Mouse (Mus musculus): ENCODE measurements at regions not wholly inside any gene's neighbourhood (a gene's known extent, or its start where the extent isn't known, plus 50 kb on each side); places are given as distances from the start of the nearest gene placed in this dataset.

DNA sequence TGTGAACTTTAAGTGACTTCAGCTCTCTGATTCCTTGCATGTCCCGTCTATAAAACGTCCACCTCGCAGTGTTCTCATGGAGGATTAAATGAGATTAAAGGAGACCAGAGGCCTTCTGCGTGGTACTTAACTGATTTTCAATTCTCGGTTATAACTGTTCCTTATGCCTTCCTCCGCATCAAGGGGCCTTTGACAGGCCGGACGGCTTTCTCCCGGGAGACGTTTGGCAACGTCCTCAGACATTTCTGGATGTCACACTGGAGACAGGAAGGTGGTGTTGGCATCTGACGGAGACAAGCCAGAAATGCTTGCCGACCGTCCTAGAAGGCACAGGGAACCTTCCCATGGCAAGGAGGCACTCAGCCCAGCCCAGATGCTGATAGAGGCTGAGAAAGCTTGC is 532.2 kb upstream of the Tbx3 start:
- no peak for DNase-seq (ENCODE audit: extremely low spot score, low read depth, low spot score)

DNA sequence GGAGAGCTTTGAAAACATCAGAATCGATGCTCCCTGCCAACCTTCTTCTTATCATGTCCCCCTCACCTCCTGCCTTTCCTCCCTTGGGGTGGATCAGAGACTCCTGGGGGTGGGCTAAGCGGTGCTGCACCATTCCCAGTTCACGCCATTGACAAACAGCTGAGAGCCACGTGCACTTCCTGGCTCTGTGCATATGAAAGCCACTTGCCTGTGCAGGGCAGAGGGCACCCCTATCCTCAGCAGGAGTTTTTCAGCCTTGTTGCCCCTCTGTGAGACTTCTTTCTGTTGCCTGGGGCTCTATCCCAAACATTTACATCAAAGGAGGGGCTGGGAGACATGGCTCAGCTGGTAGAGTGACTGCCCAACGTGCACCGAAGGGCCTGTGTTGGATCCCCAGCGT is 531.1 kb upstream of the Tbx3 start:
- DNase-seq (ENCODE audit: extremely low spot score, low read depth, low spot score): no peak

DNA sequence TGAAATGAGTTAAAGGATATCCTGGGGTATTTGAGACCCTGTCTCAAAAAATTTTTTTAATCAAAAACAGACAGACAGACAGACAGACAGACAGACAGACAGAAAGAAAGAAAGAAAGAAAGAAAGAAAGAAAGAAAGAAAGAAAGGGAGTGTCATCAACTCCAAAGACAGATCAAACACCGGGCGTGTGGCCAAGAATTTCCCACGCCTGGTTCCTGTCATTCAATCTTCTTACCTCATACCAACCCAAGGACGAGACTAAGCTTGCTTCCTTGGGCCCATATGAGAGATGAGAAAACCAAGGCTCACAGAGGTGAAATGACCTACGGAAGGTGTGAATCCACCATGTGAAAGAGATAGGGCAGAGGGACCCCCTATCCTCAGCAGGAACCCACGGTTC is 530.7 kb upstream of the Tbx3 start:
- DNase-seq (ENCODE audit: extremely low spot score, low read depth, low spot score): no peak

DNA sequence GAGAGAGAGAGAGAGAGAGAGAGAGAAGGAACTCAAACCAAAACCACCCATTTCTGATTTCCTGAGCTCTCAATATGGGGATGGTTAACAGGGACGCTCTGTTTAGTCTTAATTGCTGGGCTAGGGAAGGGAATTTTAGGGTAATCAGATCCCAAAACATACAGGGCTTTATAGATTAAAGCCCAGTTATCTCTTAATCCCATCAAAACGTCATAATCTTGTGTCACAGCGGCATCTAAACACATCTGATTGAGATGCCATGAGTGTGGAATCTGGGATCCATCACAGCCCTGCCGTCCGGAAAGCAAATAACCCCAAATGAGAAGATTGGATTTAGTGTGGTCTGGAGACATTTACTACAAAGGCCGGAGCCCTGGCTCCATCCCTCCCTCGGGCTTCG is 527.1 kb upstream of the Tbx3 start:
- DNase-seq (ENCODE audit: extremely low spot score, low read depth, low spot score): no peak

DNA sequence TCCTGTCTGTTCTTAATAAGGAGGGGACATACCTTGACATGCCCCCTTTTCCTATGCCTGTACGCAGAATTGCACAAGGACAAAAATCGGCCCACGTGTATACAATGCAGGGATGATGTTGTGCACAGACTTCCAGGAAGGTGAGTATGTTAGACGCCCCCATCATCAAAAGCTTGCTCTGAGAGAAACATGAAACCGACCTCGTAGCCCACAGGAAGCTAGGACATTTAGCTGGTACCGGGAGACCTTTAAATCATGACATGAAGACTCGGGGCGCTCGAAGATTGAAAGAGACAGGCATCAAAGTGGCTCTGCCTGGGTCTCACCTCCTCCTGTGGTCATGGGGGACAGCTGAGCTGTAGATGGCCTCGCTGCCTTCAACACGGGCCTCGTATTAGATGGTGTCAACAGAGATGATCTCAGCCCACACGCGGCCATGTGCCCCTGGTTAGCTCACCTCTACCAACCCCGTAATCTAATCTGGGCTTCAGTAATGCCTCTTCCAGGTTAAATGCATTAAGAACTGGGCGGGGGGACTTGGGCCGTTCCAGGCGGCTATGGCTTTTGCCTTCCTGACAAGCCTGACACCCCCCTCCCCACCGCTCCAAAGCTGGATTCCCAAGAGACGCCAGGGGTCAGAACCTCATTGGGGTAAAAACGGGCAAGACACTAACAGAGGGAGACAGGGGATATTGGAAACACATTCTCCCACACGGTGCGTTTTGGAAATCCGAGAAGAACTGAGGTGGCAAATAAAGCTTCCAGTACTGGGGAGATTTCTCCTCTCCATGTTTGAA is 520.9 kb upstream of the Tbx3 start:
- no peak for DNase-seq (ENCODE audit: extremely low spot score, low read depth, low spot score)

DNA sequence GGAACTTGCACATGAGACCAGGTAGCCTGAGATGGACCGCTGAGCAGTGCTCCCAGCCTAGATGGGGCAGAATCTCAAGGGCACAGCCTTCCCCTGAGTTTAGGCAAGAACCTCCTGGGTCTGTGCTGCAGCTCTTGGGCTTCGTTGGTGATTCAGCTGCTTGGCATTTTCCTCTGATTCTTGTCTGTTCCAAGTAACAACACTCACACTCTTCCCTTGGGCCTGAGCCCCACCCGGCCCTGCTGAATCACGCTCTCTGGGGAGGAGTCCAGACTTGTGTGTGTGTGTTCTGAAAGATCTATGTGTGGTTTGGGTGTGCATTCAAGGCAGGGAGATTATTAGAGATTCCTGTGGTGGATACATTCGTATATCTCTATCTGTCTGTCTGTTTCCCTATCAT is 517.4 kb upstream of the Tbx3 start:
- no peak for DNase-seq (ENCODE audit: extremely low spot score, low read depth, low spot score)

DNA sequence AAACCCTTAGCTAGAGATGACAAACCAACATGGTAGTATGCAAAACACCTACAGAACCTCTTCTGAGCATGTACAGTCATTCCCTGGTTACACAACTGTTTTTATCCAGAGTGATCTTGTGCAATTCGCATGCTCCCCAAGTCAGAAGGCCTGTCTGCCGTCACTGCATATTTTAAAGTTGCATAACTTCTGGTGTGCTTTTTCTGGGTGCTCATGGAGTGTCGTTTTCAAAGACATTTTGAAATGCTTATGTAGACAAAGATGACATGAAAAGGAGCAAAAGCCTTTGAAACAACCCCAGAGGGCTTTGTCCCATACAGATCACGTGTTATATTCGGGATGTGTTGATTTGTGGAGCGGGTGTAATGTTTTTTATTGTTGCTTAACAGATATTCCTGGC is 513.8 kb upstream of the Tbx3 start:
- no peak for DNase-seq (ENCODE audit: extremely low spot score, low read depth, low spot score)

DNA sequence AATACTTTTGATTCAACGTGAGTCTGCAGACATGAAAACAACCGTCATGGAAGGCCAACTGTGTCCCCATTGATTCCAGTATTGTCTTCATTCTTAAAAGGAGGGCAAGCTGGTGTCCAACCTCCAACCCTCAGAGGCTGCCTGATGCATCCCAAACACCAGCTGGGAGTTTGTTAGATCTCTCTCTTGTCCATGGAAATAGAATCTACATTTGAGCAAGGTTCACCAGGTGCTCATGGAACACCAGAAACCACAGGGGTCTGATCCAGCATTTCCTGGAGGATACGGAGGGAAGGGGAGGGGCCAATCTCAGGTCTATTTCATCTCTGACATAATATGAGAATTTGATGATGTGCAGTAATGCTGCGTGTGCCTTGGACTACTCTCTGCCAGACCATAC is 512.3 kb upstream of the Tbx3 start:
- no peak for DNase-seq (ENCODE audit: extremely low spot score, low read depth, low spot score)

DNA sequence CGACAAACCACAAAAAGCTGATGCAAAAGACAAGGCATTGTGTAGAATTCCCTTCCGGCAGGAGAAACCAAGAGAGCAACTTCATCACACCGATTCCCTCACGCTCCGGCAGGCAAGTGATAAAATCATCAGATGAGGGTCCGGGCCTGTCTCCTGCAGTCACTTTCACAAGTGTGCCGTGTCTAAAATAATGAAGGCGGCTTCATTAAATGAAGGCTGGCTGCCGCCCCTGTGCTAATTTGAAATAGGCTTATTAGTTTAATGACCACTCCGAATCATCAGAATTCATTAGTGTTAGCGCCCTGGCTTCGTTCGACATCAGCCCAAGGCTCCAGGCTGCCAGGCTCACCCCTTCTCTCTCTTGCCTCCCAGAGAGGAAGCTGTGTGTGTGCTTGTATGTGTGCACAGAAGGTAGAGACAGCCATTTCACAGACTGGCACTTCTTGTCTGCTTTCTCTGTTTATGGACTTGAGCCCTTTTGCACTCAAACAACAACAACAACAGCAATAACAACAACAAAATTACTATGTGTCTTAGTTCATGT is 508.3 kb upstream of the Tbx3 start:
- DNase-seq (ENCODE audit: extremely low spot score, low read depth, low spot score): no peak

DNA sequence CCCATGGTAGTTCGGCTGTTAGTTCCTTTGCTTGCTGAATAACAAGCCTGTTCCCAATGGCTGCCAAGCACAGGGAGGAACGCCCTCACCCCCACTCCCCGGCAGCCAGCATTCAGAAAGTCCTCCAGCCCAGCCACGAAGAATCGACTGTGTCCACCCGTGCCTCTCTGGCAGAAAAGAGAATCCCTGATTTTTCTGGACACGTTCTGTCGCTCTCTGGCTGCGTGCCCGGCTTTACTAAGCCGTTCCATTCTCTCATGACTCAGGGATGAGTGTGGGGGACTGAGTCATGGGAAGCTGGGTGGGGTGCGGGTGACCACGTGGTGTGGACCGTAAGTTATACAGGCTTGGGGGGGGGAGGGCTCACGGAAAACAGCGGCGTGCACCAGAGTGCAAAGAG is 502.8 kb upstream of the Tbx3 start:
- no peak for DNase-seq (ENCODE audit: extremely low spot score, low read depth, low spot score)

DNA sequence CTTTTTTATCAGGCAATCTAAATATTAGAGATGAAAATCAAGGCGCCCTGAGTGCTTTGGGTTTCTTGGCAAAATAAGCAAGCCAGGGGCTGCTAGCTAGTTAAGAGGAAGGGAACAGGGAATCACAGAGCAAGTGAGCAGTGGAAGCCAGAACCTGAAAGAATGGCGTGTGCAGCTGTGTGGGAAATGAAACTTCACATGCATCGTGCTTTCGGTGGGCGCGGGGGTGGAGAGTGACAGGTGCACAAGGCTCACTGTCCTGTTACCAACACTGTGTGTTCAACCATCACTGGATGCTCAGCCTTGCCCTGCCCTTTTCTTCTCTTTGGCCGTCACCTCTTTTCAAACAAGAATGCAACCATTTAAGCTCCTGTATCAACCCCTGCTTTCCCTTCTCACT is 501.2 kb upstream of the Tbx3 start:
- DNase-seq (ENCODE audit: extremely low spot score, low read depth, low spot score): no peak

DNA sequence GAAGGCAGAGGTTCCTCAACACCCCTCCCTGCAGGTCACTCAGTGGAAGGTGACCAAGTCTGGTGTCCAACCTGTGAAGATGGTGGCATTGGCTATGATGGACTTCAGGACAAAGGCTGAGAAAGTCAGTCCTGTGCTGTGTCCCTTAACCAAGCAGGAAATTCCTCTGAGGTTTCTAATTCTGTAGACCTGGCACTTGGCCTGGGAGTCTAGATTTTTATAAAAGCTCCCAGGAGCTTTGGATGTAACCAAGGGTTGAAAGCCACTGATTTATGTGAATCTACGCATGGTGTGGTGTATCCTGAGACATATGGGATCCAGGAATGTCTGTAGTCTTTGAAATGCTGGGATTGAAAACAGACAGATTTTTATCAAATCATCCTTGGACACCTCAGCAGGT is 498.8 kb upstream of the Tbx3 start:
- DNase-seq (ENCODE audit: extremely low spot score, low read depth, low spot score): no peak

DNA sequence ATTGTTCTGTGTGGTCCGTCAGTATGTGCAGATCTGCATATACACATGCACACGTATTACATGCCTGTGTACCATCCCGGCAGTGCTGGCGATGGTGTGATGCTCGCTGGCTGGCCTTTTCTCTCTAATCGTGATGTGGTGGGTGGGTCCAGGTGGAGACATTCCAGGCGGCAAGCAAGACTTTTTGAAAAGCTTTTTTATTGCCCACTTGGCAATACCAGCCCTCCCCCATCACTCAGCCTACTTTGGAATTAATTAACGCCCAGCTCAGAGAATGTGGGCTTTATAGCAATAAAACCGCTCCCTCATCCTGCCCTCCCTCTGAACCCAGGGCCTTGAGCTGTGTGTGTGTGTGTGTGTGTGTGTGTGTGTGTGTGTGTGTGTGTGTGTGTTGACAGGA is 491.7 kb upstream of the Tbx3 start:
- no peak for DNase-seq (ENCODE audit: extremely low spot score, low read depth, low spot score)

DNA sequence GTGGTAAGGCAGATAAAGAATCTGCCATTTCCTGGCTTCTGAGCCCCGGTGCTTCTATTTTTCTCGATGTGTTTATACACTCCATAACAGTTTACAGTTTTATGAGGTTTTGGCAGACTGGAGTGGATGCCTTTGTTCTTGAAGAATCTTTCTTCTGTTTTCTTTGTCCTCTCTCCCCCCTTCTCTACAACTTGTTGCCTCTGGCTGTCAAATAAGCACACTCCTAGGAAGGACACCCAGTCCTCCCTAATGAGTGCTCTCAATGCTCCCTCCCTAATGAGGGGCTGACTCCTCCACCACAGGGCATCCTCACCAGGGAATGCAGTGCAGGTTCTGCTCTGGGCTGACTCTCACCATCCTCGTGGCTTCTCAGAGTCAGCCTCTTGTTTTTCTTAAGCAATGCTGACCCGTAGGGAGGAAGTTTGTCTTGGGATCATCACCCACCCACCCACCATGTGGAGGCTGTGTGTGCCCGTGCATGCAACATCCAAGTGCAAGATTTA is 486.9 kb upstream of the Tbx3 start:
- no peak for DNase-seq (ENCODE audit: extremely low spot score, low read depth, low spot score)

DNA sequence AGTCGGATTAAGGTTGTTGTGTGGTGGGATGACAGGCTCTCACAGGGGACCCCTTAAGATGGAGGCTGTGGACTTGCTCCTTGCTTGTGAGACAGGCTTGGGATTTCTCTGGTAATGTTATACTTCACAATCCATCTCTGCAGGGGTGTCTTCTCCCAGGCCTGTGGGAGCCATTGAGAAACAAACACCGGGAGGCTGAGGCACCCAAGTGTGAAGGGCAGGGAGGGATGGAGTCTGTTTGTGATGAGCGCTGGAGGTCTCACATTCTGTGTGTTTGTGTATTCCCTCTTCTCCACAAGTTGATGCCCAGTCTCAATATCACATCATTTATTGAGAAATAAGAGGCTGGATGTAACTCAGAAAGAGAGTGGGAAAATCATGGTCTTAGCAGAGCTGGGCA is 483.9 kb upstream of the Tbx3 start:
- no peak for DNase-seq (ENCODE audit: extremely low spot score, low read depth, low spot score)

DNA sequence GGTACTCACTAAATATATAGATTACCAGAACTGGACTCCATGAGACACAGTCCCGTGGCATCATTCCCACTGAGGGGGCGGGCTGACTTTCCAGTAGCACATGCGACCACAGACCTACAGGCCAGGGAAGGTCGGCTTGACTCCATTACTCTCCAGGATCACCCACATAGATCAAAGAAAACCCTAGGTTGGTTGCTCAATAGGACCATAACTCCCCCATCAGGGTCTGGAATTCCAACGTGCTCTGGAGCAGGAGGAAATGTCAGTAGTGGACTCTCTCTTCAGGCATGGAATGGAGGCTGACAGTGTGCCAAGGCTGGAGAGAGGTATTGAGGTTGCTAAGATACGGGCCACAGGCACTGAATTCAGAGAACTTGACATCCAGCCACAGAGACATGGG is 482.0 kb upstream of the Tbx3 start:
- no peak for DNase-seq (ENCODE audit: extremely low spot score, low read depth, low spot score)

DNA sequence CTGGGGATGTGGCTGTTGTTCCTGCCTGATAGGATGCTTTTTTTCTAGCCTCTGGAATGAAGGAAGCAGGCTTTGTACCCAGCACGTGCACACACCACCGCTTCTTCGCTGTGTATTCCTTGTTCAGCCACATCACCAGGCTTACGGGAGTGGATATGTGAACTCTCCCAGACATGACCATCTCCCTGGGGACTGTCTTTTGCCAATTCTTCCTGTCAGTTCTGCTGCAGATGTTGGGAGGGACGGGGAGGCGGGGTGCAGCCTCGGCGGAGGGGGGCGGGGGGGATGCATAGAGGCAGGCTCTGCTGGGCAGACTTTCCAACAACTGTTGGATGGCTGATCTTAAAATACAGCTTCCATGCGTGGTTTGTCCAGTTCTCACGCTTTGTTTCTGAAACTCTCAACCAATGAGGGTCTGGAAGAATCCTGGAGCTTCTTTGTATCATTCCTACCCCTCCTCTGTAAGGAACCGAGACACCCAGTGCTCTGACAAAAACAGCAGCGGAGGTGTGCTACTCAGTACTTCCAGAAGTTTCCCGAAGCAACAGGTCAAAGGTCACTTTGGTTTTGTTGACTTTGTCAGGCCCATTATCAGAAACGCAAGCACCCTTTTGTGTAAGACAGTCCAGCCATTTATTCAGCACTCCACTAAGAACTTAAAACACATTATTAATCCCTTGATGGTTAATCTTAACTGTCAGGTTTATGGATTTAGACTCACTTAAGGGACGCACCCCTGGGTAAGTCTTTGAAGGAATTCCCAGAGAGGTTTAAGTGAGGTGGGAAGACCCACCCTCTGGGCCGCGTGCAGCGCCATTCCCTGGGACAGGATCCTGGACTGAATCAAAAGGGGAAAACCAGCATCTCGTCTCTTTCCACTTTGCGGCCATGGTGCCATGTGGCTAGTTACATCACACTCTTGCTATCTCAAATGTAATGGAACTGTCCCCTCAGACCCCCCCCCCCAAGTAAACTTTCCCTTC is 476.5 kb upstream of the Tbx3 start:
- no peak for DNase-seq (ENCODE audit: extremely low spot score, low read depth, low spot score)

DNA sequence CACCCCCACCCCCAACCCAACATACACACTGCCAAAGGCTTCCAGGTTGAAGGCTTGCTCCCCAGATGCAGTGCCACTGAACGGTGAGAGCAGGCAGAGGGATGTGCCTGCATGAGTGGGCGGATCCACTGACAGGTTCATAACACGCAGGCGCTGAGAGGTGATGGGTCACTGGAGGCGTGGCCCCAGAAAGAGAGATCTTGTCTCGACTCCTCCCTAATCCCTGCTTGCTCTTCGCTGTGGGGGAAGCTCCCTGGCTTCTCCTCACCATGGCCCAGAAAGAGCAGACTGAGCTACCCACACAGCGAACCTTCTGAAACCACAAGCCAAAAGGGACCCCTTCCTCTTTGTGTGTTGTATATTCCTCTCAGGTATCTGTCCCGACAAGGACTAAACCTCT is 470.6 kb upstream of the Tbx3 start:
- DNase-seq (ENCODE audit: extremely low spot score, low read depth, low spot score): no peak

DNA sequence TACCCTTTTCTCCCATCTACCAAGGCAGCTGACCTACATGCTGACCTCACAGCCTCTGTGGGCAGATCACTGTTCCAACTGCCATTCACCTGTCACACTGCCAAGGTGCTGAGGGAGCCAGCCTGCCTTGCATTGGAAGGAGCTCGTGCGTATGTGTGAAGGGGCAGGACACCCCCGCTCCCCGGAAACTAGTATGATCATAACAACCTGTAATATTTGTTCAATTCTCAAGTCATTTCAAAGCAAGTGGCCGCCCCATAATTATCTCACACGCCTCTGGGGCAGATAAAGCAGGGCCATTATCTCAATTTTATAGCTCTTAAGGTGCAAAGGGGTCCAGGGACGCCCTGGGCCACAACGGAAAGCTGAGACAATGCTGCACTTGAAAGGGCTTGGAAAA is 469.2 kb upstream of the Tbx3 start:
- no peak for DNase-seq (ENCODE audit: extremely low spot score, low read depth, low spot score)

DNA sequence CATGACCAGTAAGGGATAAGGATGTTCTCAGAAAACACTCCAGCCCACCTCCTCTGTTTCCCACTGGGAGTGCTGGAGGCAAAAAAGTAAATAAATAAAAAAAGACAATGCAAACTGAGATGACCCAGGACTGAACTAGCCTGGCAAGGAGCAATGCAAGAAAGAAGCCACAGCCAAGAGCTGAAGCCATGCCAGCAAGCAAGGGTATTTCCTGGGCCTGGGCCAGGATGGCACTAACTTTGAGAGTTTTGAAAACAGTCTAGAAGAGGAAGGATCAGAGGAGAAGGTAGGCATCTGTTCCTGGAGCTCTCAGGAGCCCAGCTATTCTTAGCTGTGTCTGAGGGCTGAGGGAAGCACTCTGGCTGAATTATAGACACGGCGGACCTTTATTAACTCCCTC is 465.7 kb upstream of the Tbx3 start:
- DNase-seq (ENCODE audit: extremely low spot score, low read depth, low spot score): no peak

DNA sequence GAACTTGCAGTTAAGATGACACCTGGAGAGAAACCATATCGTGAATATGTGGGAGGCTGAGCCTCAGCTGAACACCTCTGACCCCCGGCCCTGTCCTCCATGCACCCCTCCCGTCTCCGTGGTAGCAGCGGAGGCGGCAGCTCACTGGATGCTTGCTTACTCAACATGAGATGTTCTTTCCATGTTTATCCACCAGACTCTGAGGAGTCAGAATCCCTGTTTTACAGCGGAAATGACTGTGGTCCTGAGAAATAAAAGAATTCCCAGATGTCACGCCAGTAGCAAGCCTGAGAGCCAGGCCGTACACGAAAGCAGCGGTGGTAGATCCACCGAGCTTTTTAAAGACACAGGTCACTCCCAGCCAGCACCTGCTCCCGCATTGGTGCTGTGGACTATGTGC is 462.4 kb upstream of the Tbx3 start:
- no peak for DNase-seq (ENCODE audit: extremely low spot score, low read depth, low spot score)

DNA sequence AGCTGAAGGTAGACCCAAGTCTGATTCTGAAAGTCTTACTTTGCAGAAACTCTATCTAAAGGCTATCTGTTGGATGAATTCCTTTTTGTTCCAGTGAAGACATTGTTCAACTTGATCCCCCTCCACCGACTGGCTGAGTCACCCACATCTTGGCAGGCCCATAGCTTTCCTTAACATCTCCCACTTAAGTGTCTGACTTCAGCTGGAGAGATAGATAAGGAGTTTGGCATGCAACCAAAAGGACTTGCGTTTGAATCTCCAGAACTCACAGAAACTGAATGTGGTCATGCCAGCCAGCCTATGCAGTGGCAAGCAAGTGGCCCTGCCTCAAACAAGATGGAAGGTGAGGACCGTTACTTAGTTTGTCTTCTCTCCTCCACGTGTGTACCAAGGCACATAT is 457.3 kb upstream of the Tbx3 start:
- no peak for DNase-seq (ENCODE audit: extremely low spot score, low read depth, low spot score)

Measured in hindlimb bud, embryonic 11.5 days (tissue).